Mouse (Mus musculus) forebrain, embryonic 16.5 days (tissue): Measurements from ENCODE around the gene Tpr. TPM values are rescaled to one million over a fixed set of nuclear protein-coding genes. Genes with fewer than 3 reads are reported as not detected.

Experiments
- ATAC-seq: fragments of 200-750 bp; cut with Nextera tagmentation; 2 replicates; pipeline ENCODE4 v1.8.0; 2017; ENCODE audit warnings: mild to moderate bottlenecking, moderate library complexity
- H3K27ac ChIP-seq: fragments of 300-500 bp; sonication (generic); 2 replicates; pipeline ENCODE4 v1.5.1; 2014; ENCODE audit warnings: low read length, control low read depth
- H3K27me3 ChIP-seq: fragments of 300-500 bp; sonication (generic); replicated peaks from 2 replicates; pipeline ENCODE4 v1.6.1; 2014; ENCODE audit warnings: low read length; ENCODE audit not compliant: control insufficient read depth, insufficient read depth
- H3K36me3 ChIP-seq: fragments of 300-500 bp; sonication (generic); 2 replicates; pipeline ENCODE4 v1.6.1; 2014; ENCODE audit not compliant: control insufficient read depth, insufficient read depth
- H3K4me1 ChIP-seq: fragments of 300-500 bp; sonication (generic); replicated peaks from 2 replicates; pipeline ENCODE4 v1.6.1; 2014; ENCODE audit warnings: low read length; ENCODE audit not compliant: control insufficient read depth, insufficient read depth
- H3K4me2 ChIP-seq: fragments of 300-500 bp; sonication (generic); 2 replicates; pipeline ENCODE4 v1.6.1; 2014; ENCODE audit warnings: mild to moderate bottlenecking, low read length, control low read depth
- H3K4me3 ChIP-seq: fragments of 300-500 bp; sonication (generic); replicated peaks from 2 replicates; pipeline ENCODE4 v1.5.1; 2014; ENCODE audit warnings: mild to moderate bottlenecking, low read length, control low read depth
- H3K9ac ChIP-seq: fragments of 300-500 bp; sonication (generic); replicated peaks from 2 replicates; pipeline ENCODE4 v1.6.1; 2014; ENCODE audit warnings: low read depth, low read length, control low read depth
- H3K9me3 ChIP-seq: fragments of 300-500 bp; sonication (generic); 2 replicates; pipeline ENCODE4 v1.6.1; 2016; ENCODE audit warnings: low read length; ENCODE audit not compliant: control insufficient read depth
- WGBS: fragments of 180-500 bp; shearing (Covaris S2); extraction: QIAGEN DNeasy Blood & Tissue Kit; methylation state at CpG from one replicate; pipeline ENCODE4 v1.1.7; 2014; 5-methylcytosine and 5-hydroxymethylcytosine counted together
- polyA plus RNA-seq: library from polyadenylated mRNA; unstranded; fragments of >200 nt; fragmentation: Nextera tagmentation; extraction: Ambion mirVana; gene quantifications from 2 replicates; pipeline ENCODE4 v1.2.1, GENCODE M21; 2015

The Tpr gene
- polyA plus RNA-seq, result 134 and 141 TPM in 2 replicates

GRCm38 (mm10) chr1:150392638-150393487 lies at the start of gene Tpr, which contains the start of gene Odr4:
Gene Tpr (plus strand): TSS chr1:150392838.
Gene Odr4 (minus strand): TSS chr1:150393080.
- H3K4me3 ChIP-seq, result peak within 1 kb of the TSS; percentile 54
- H3K9me3 ChIP-seq, result no peaks in the 10 kb centered on the region
- H3K4me2 ChIP-seq, result peak within 1 kb of the TSS; percentile 79
- WGBS, result under 1% methylated on average over 72 of the region's 76 CpGs
- H3K36me3 ChIP-seq, result peaks cover 8% of the 10 kb centered on the region
- H3K27me3 ChIP-seq, result no peaks in the 10 kb centered on the region
- peaks cover 12% of the 10 kb centered on the region for H3K4me1 ChIP-seq
- ATAC-seq, result peak; percentile 98
- peak within 1 kb of the TSS; percentile 98 for H3K27ac ChIP-seq
- H3K9ac ChIP-seq, result peak within 1 kb of the TSS; percentile 86

DNA sequence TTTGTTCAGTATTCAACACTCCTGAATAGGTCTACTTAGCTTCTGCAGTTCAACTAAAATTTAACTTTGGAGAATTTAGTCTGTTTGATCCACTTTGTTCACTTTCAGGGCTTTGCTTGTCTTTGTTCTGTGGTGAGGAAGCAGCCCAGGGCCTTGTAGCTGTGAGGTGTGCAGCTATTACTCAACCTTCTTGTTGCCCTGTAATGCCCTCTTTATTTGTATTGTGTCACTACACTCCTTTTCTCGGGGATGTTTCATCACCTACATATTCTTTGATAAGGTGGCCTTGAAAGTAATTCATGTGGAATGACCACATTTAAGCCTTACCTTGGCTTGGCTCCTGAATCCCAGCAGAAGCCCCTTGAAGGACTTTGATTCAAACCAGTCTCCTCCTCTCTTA lies 31.8 kb upstream of the Tpr start:
- no peak overlapping the region for H3K9ac ChIP-seq
- no peak for ATAC-seq
- H3K9me3 ChIP-seq, result no peaks in the 10 kb centered on the region
- no peak overlapping the region for H3K27ac ChIP-seq
- H3K4me2 ChIP-seq, result no peak overlapping the region
- 89% methylated on average over 1 of the region's 1 CpGs for WGBS
- H3K36me3 ChIP-seq, result peaks cover 17% of the 10 kb centered on the region
- H3K4me3 ChIP-seq, result no peak overlapping the region
- no peaks in the 10 kb centered on the region for H3K4me1 ChIP-seq
- no peaks in the 10 kb centered on the region for H3K27me3 ChIP-seq

- WGBS, result 91% methylated on average over 3 of the region's 3 CpGs
- H3K4me3 ChIP-seq, result no peak overlapping the region
- peaks cover 7% of the 10 kb centered on the region; the same call in 1 of the 2 replicates for H3K36me3 ChIP-seq
- H3K27ac ChIP-seq, result no peak overlapping the region
- no peaks in the 10 kb centered on the region for H3K4me1 ChIP-seq
- H3K4me2 ChIP-seq, result no peak overlapping the region
- ATAC-seq, result no peak
- H3K9ac ChIP-seq, result no peak overlapping the region
- H3K9me3 ChIP-seq, result no peaks in the 10 kb centered on the region
- no peaks in the 10 kb centered on the region for H3K27me3 ChIP-seq
Measured at GRCm38 (mm10) chr1:150372895-150373294, 19.7 kb upstream of the Tpr start.

- H3K27me3 ChIP-seq, result no peaks in the 10 kb centered on the region
- no peak overlapping the region for H3K9ac ChIP-seq
- H3K4me1 ChIP-seq, result no peaks in the 10 kb centered on the region
- H3K9me3 ChIP-seq, result no peaks in the 10 kb centered on the region
- peaks cover 9% of the 10 kb centered on the region for H3K36me3 ChIP-seq
- no peak overlapping the region for H3K27ac ChIP-seq
- WGBS, result 92% methylated on average over 2 of the region's 2 CpGs
- H3K4me2 ChIP-seq, result no peak overlapping the region
- no peak overlapping the region for H3K4me3 ChIP-seq
- ATAC-seq, result no peak
Measured at GRCm38 (mm10) chr1:150374247-150374646, 18.4 kb upstream of the Tpr start.

DNA sequence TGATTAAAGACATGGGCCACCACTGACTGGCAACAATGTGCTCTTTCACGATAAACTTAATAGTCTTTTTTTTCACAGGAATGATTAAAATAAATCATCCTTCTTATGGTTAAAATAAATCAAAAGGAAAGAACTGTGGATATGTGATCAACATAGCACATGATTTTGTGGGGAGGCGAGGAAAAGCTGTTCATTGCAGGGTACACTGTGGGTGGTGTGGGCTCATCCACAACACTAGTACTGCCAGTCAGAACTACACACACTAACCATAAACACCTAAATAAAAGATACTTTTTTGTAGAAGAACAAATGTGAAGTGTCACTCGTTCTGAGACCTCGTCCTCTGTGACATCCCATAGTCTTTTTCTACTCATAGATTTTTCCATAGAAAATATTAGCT lies 8.5 kb upstream of the Tpr start:
- ATAC-seq, result no peak
- no peak overlapping the region for H3K4me2 ChIP-seq
- H3K4me3 ChIP-seq, result no peak overlapping the region
- no peaks in the 10 kb centered on the region for H3K27me3 ChIP-seq
- no peaks in the 10 kb centered on the region for H3K9me3 ChIP-seq
- H3K27ac ChIP-seq, result no peak overlapping the region
- no peaks in the 10 kb centered on the region for H3K4me1 ChIP-seq
- 96% methylated on average over 4 of the region's 4 CpGs for WGBS
- H3K9ac ChIP-seq, result no peak overlapping the region
- peaks cover 20% of the 10 kb centered on the region for H3K36me3 ChIP-seq

DNA sequence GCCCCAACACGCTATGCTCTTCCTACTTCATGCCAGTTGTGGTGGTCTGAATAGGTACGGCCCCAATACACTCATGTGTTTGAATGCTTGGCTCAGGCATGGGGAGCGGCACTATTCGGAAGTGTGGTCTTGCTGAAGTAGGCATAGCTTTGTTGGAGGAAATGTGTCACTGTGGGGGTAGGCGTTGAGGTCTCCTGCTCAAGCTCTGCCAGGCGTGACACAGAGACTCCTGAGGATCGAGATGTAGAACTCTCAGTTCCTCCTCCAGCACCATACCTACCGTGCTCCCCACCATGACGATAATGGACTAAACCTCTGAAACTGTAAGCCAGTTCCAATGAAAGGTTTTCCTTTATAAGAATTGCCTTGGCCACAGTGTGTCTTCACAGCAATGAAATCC lies 5.1 kb upstream of the Tpr start:
- no peak for ATAC-seq
- Histone ChIP-seq H3K9me3 (no peaks in the 10 kb centered on the region), H3K27me3 (no peaks in the 10 kb centered on the region), H3K9ac (no peak overlapping the region), H3K4me2 (no peak overlapping the region), H3K4me3 (no peak overlapping the region), H3K4me1 (peaks cover 4% of the 10 kb centered on the region), H3K36me3 (peaks cover 20% of the 10 kb centered on the region), H3K27ac (no peak overlapping the region)
- WGBS, result 96% methylated on average over 9 of the region's 9 CpGs

DNA sequence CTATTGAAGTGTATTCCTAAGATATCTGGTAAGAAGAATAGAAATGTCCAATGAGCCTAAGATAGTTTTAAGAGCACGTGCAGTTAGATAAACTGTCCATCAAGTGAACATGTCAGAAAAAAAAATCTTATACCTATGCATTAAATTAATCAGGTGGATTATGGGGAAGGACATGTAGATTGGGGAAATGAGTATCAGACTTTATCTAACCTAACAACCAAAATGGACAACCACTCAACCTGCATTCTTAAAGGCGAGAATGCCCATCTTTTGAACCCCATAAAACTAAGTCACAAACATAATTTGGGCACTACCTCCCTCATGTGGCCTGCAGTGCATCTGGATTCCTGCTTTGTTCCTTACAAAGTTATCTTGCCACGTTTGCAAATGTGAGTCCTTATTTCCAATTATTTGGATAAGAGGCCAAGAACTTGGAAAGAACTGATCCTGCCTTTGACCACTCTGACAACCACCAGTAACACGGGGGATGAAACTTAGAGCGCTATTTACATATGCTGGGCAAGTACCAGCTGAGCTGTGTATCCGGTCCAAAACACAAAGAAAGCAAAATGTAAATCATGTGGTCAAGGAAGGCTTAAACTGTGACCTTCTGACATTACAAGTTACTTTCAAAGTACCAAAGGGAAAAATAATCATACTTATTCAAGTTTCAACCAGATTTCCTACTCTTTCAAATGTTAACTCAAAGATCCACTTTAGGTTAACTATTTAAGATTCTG lies 3.1 kb upstream of the Tpr start:
- Histone ChIP-seq H3K36me3 (peaks cover 15% of the 10 kb centered on the region; the same call in 1 of the 2 replicates), H3K9me3 (no peaks in the 10 kb centered on the region), H3K4me1 (peaks cover 10% of the 10 kb centered on the region), H3K4me2 (no peak overlapping the region), H3K27ac (no peak overlapping the region), H3K27me3 (no peaks in the 10 kb centered on the region), H3K4me3 (no peak overlapping the region), H3K9ac (no peak overlapping the region)
- WGBS, result 93% methylated on average over 6 of the region's 6 CpGs
- ATAC-seq, result no peak

DNA sequence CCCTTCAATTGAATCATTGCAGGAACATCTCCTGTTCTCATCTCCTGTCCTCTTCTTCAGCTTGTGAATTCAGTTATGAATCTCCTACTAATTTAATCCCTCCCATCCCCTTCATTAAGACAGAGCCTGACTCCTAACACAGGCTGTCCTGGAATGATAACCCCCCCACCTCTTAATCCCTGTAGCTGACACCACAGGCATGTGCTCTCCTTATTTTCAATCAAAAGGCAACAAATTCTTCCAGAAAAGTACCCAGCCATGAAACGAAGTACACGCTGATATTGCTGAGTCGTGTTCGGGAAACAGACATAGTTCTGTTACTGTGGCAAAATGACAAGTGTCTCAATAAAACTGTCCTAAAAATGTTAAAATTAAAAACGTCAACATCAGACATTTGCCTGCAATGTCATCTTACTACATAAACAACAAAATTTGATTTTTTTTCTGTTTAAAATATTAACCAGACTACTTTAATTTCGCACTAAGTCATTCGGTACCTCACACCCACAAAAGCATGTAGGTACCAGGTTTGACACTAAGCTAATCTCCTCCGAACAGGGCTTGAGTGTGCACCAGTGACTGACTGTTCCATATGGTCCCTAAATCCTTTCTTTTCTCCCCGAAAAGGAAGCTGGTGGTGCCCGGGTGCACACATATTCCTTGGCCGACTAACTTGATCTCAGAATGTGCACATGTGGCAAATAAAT lies 554 bp upstream of the Tpr start:
- WGBS, result 25% methylated on average over 11 of the region's 11 CpGs
- ATAC-seq, result peak; percentile 18
- H3K9ac ChIP-seq, result peak overlapping the region; percentile 86

DNA sequence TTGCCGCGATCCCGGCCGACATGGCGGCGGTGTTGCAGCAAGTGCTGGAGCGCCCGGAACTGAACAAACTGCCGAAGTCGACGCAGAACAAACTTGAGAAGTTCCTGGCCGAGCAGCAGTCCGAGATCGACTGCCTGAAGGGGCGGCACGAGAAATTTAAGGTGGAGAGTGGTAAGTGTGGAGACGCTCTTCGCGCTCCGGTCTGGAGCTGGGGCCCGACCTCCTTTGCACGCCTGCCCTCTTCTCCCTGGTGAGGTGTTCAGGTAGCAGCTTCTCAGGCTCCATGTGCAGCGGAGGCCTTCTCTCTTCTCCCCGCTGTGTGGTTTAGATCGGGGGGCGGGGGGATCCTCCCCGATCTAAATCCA lies 832 bp downstream of the Tpr start:
- Histone ChIP-seq H3K27me3 (no peaks in the 10 kb centered on the region), H3K9ac (peak overlapping the region; percentile 61), H3K4me1 (peaks cover 12% of the 10 kb centered on the region), H3K4me2 (peak overlapping the region; percentile 79), H3K27ac (peak overlapping the region; percentile 83), H3K9me3 (no peaks in the 10 kb centered on the region), H3K4me3 (peak overlapping the region; percentile 54), H3K36me3 (peaks cover 9% of the 10 kb centered on the region)
- 0% methylated on average over 27 of the region's 27 CpGs for WGBS
- no peak for ATAC-seq

More for the DNA sequence above, 554 bp upstream of the Tpr start:
- Histone ChIP-seq H3K4me2 (peak overlapping the region; percentile 67), H3K4me3 (peak overlapping the region; percentile 54), H3K27me3 (no peaks in the 10 kb centered on the region), H3K36me3 (peaks cover 9% of the 10 kb centered on the region; the same call in 1 of the 2 replicates), H3K4me1 (peaks cover 12% of the 10 kb centered on the region), H3K9me3 (no peaks in the 10 kb centered on the region), H3K27ac (peak overlapping the region; percentile 98)
